In the genomic region with DNA sequence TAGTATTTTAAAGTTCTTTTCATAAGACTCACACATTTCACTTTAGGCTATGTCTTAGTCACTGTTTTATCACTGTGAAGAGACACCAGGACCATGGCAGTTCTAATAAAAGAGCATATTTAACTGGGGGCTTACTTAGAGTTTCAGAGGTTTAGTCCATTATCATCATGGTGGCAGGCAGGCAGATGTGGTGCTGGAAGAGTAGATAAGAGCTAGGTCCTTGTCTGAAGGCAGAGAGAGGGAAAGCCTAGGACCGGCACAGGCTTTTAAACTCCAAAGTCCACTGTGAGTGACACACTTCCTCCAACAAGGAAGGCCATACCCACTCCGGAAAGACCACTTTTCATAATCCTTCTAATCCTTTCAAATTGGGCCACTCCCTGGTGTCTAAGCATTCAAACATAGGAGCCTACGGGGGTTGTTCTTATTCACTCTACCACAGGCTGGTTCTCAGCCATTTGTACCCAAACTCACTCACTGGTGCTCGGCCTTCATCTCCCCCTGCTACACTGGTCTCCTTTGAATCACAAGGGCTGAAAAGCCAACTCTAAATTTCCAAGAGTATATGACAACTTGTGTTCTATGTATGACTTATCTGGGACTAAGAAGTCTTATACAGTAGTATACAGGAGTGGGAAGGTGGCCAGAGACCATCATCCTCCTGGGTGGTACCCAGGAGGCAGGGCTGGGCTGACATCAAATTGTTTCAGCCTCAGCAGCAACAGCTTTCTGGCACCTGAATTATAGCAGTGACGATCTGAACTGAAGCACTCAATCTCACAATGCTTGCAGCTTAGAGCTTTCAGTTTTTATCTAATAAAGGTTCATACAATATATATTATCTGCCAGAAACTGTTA, we compare ENCODE assay signal across 20 mouse cellular contexts. TPM values are rescaled to one million over a fixed set of nuclear protein-coding genes. Genes with fewer than 3 reads are reported as not detected.
DNase-seq lines count a peak whose midpoint lies in the region; ATAC-seq and TF ChIP-seq lines count a peak whose summit lies in the region.
"Had no signal": no experiment of that assay in that cellular context is flagged by ENCODE, and none has a peak within 500 bp of the region (broad histone marks: within the 10 kb centered on the region; RNA-seq: fewer than 3 reads in every experiment).

No protein-coding gene starts in this region.

- no peaks in the 10 kb centered on the region for H3K79me2 ChIP-seq in heart, adult 2 months (replicated peaks; ENCODE audit: control insufficient read depth, insufficient read depth, low read length)

- no peak overlapping the region for H3K4me3 ChIP-seq in heart, adult 2 months
- no peak overlapping the region for H3K4me3 ChIP-seq in G1E (ENCODE audit: low read depth, low read length)
- no peak overlapping the region for H3K4me3 ChIP-seq in liver, embryonic 15.5 days (replicated peaks)
- H3K4me3 ChIP-seq: forebrain, embryonic 15.5 days; limb, embryonic 15.5 days had no signal

- no peaks in the 10 kb centered on the region for H3K36me3 ChIP-seq in heart, adult 2 months (ENCODE audit: control insufficient read depth, insufficient read depth, low read length)
- no peaks in the 10 kb centered on the region for H3K36me3 ChIP-seq in G1E (replicated peaks)
- H3K36me3 ChIP-seq in liver, embryonic 15.5 days (replicated peaks), result no peaks in the 10 kb centered on the region
- H3K36me3 ChIP-seq: forebrain, embryonic 15.5 days; limb, embryonic 15.5 days had no signal

- no peak overlapping the region for H3K27ac ChIP-seq in heart, adult 2 months
- peak overlapping the region; percentile 85 for H3K27ac ChIP-seq in liver, embryonic 15.5 days (replicated peaks)
- H3K27ac ChIP-seq: forebrain, embryonic 15.5 days; limb, embryonic 15.5 days had no signal

- DNase-seq in heart, adult 11 months, result peak; percentile 53
- DNase-seq in heart, adult 2 months, result no peak
- DNase-seq in G1E (ENCODE audit: low spot score), result no peak
- DNase-seq in right cerebral cortex, adult 2 months (ENCODE audit: low spot score in 2 of 2), result no peak
- no peak for DNase-seq in left cerebral cortex, postnatal 25 days (ENCODE audit: low spot score in 2 of 2)
- DNase-seq: adrenal gland, postnatal 10 days; cerebellum, adult 9-10 months; embryo, embryonic 11 days; heart, adult 18-20 months; heart, postnatal 36 days; kidney, adult 8-10 months; kidney, postnatal 25 days; lung, postnatal 10 days; right cerebral cortex, adult 18-20 months had no signal

- no peak for TF ChIP-seq CTCF in heart, adult 2 months (IDR thresholded peaks at IDR 0.05)
- no peak for TF ChIP-seq CTCF in G1E (IDR thresholded peaks at IDR 0.05; ENCODE audit: low read depth, low read length)

- H3K27me3 ChIP-seq in heart, adult 2 months (ENCODE audit: control insufficient read depth, insufficient read depth, low read length), result no peaks in the 10 kb centered on the region
- peaks cover 2% of the 10 kb centered on the region; the same call in 1 of the 2 replicates for H3K27me3 ChIP-seq in G1E (ENCODE audit: insufficient read depth, low read length)
- H3K27me3 ChIP-seq in liver, embryonic 15.5 days, result no peaks in the 10 kb centered on the region
- H3K27me3 ChIP-seq: forebrain, embryonic 15.5 days; limb, embryonic 15.5 days had no signal

- no peak for TF ChIP-seq POLR2A in heart, adult 2 months (IDR thresholded peaks at IDR 0.05; ENCODE audit: insufficient read depth, low read depth, low read length)

- TF ChIP-seq EP300 in heart, adult 2 months (IDR thresholded peaks at IDR 0.05; ENCODE audit: insufficient read depth, low read depth, low read length), result no peak

- H3K4me1 ChIP-seq in heart, adult 2 months (ENCODE audit: control insufficient read depth, insufficient read depth, low read length), result peaks cover 1% of the 10 kb centered on the region; the same call in 1 of the 2 replicates
- peaks cover 13% of the 10 kb centered on the region; the same call in 1 of the 2 replicates for H3K4me1 ChIP-seq in G1E (ENCODE audit: insufficient read depth, low read depth, low read length)
- H3K4me1 ChIP-seq in liver, embryonic 15.5 days (replicated peaks), result peaks cover 44% of the 10 kb centered on the region
- H3K4me1 ChIP-seq: limb, embryonic 15.5 days had no signal

- peak overlapping the region; percentile 53 for H3K4me2 ChIP-seq in liver, embryonic 15.5 days
- H3K4me2 ChIP-seq: forebrain, embryonic 15.5 days; limb, embryonic 15.5 days had no signal

- H3K9me3 ChIP-seq in G1E (replicated peaks), result no peaks in the 10 kb centered on the region
- H3K9me3 ChIP-seq in liver, embryonic 15.5 days (replicated peaks), result no peaks in the 10 kb centered on the region
- H3K9me3 ChIP-seq: forebrain, embryonic 15.5 days; limb, embryonic 15.5 days had no signal

- intact Hi-C loops in heart, adult 2 months (cut with DNase I), result loop anchor here (1.0 kb wide), 1 partner anchor 171 kb away; no protein-coding TSS in a partner anchor
- intact Hi-C loops in left cerebral cortex, postnatal 25 days (cut with DNase I), result no loop called here

- no peak overlapping the region for H3K9ac ChIP-seq in heart, adult 2 months (ENCODE audit: low read depth, low read length)
- no peak overlapping the region for H3K9ac ChIP-seq in liver, embryonic 15.5 days
- H3K9ac ChIP-seq: forebrain, embryonic 15.5 days; limb, embryonic 15.5 days had no signal

- ATAC-seq in G1E (ENCODE audit: extremely low read depth, insufficient number of reproducible peaks, low FRiP score, poor library complexity, severe bottlenecking), result peak; percentile 28
- peak; percentile 90 for ATAC-seq in erythroblast, adult 5-6 weeks (replicated peaks; ENCODE audit: low FRiP score, poor library complexity, severe bottlenecking)
- ATAC-seq in liver, embryonic 15.5 days (ENCODE audit: insufficient read depth), result peak; percentile 95
- no peak for ATAC-seq in frontal cortex, adult (ENCODE audit: low TSS enrichment)
- ATAC-seq: forebrain, embryonic 15.5 days; hindbrain, embryonic 16.5 days had no signal

- WGBS in heart, adult 2 months, result 91% methylated on average over 5 of the region's 5 CpGs
- 61% methylated on average over 5 of the region's 5 CpGs for WGBS in liver, embryonic 15.5 days (ENCODE audit: insufficient replicate concordance)

RNA-seq across cellular contexts. Expression of a gene that starts 45.3 kb away (rescaled TPM):
- total RNA-seq in heart, adult 2 months (2021), result 100 to 1,000 TPM; 278 to 329 TPM
- 227 and 349 TPM in 2 replicates for polyA plus RNA-seq in heart, adult 2 months (2012; rRNA removed)
- total RNA-seq in G1E (2014; fragmentation: Nextera tagmentation), result 122 and 140 TPM in 2 replicates
- 209 and 238 TPM in 2 replicates for total RNA-seq in G1E (2017)
- polyA plus RNA-seq in G1E (2012), result 13.6 and 41.3 TPM in 2 replicates
- 86.7 and 92.8 TPM in 2 replicates for total RNA-seq in erythroblast, adult 5-6 weeks (2015; ENCODE audit: low replicate concordance)
- total RNA-seq in erythroblast, adult 5-6 weeks (2017; ENCODE audit: low replicate concordance), result 57.4 and 72.8 TPM in 2 replicates
- 59.8 and 61.9 TPM in 2 replicates for polyA plus RNA-seq in liver, embryonic 15.5 days (2015; fragmentation: Nextera tagmentation; extraction: Ambion mirVana)
- total RNA-seq in left cerebral cortex, postnatal 25 days (2021), result 100 to 1,000 TPM; 165 to 177 TPM
